Mouse (Mus musculus) MEL (cell line): ENCODE results near the gene Cyp4f16. TPM values are rescaled to one million over a fixed set of nuclear protein-coding genes. Genes with fewer than 3 reads are reported as not detected.
"Not testable (repeated sequence)": the region's sequence is repeated elsewhere in the genome, so short reads cannot be mapped to it uniquely, and the experiment has no call there.

Source experiments
- DNase-seq: peaks from one replicate; pipeline ENCODE4 v3.0.0; 2011; ENCODE audit warnings: low read depth, low spot score
- H3K27ac ChIP-seq: 2 replicates; pipeline ENCODE4 v1.5.1; 2012; ENCODE audit warnings: low read depth, mild to moderate bottlenecking, control low read depth, low read length, moderate library complexity; ENCODE audit not compliant: control insufficient read depth
- H3K27me3 ChIP-seq, 2 experiments: fragments of 150-350 bp in 1 of 2; sonication (generic) in 1 of 2; 2 replicates each; pipeline ENCODE4 v1.6.1; 2012; ENCODE audit warnings: low read length in 2 of 2, mild to moderate bottlenecking in 2 of 2, improper control_type of control experiment in 1 of 2, moderate library complexity in 1 of 2; ENCODE audit not compliant: insufficient read depth in 2 of 2, control insufficient read depth in 1 of 2
- H3K36me3 ChIP-seq, 2 experiments: 2 replicates each; pipeline ENCODE4 v1.6.1; 2012 to 2014; ENCODE audit warnings: low read length in 2 of 2, improper control_type of control experiment in 1 of 2, inconsistent platforms in 1 of 2, mild to moderate bottlenecking in 1 of 2; ENCODE audit not compliant: insufficient read depth in 2 of 2, control insufficient read depth in 1 of 2
- H3K4me1 ChIP-seq, 2 experiments: fragments of 150-350 bp in 1 of 2; sonication (generic) in 1 of 2; 2 replicates each; pipeline ENCODE4 v1.6.1; 2012; ENCODE audit warnings: low read length in 2 of 2, improper control_type of control experiment in 1 of 2, mild to moderate bottlenecking in 1 of 2; ENCODE audit not compliant: insufficient read depth in 2 of 2, control insufficient read depth in 1 of 2
- H3K4me3 ChIP-seq, 2 experiments: fragments of 150-350 bp in 1 of 2; sonication (generic) in 1 of 2; 2 replicates each; pipeline ENCODE4 v1.5.1; 2012; ENCODE audit warnings: low read depth in 2 of 2, low read length in 2 of 2, mild to moderate bottlenecking in 2 of 2, moderate library complexity in 2 of 2, control low read depth in 1 of 2, improper control_type of control experiment in 1 of 2; ENCODE audit not compliant: control insufficient read depth in 1 of 2, insufficient read depth in 1 of 2
- H3K79me2 ChIP-seq: 2 replicates; pipeline ENCODE4 v1.6.1; 2012; ENCODE audit warnings: mild to moderate bottlenecking, low read length, moderate library complexity; ENCODE audit not compliant: control insufficient read depth, poor library complexity, insufficient read depth
- H3K9ac ChIP-seq: 2 replicates; pipeline ENCODE4 v1.6.1; 2012; ENCODE audit warnings: low read depth, mild to moderate bottlenecking, control low read depth, low read length, moderate library complexity; ENCODE audit not compliant: control insufficient read depth, poor library complexity, severe bottlenecking
- H3K9me3 ChIP-seq: fragments of 150-350 bp; sonication (generic); replicated peaks from 2 replicates; pipeline ENCODE4 v1.6.1; 2012; ENCODE audit warnings: mild to moderate bottlenecking, low read length, improper control_type of control experiment, moderate library complexity; ENCODE audit not compliant: insufficient read depth
- CHD2 ChIP-seq: IDR thresholded peaks from 2 replicates; pipeline ENCODE4 v1.6.1; 2011; ENCODE audit warnings: low read length, improper control_type of control experiment
- ELF1 ChIP-seq: IDR thresholded peaks from 2 replicates; pipeline ENCODE4 v1.6.1; 2014; ENCODE audit warnings: low read depth, mild to moderate bottlenecking, inconsistent platforms, low read length, improper control_type of control experiment, moderate library complexity
- JUND ChIP-seq: IDR thresholded peaks from 2 replicates; pipeline ENCODE4 v1.6.1; 2011; ENCODE audit warnings: low read depth, mild to moderate bottlenecking, improper control_type of control experiment, low read length
- KAT2A ChIP-seq: conservative IDR thresholded peaks from 2 replicates; pipeline ENCODE4 v1.6.1; 2012; ENCODE audit warnings: low read depth, low read length, improper control_type of control experiment, inconsistent platforms
- MXI1 ChIP-seq: IDR thresholded peaks from 2 replicates; pipeline ENCODE4 v1.6.1; 2011; ENCODE audit warnings: mild to moderate bottlenecking, low read depth, low read length, improper control_type of control experiment
- NRF1 ChIP-seq: IDR thresholded peaks from 2 replicates; pipeline ENCODE4 v1.6.1; 2014; ENCODE audit warnings: low read depth, mild to moderate bottlenecking, inconsistent platforms, low read length, improper control_type of control experiment, moderate library complexity; ENCODE audit not compliant: poor library complexity, insufficient read depth, severe bottlenecking
- POLR2AphosphoS5 ChIP-seq: IDR thresholded peaks from 2 replicates; pipeline ENCODE4 v1.6.1; 2012; ENCODE audit warnings: low read depth, borderline replicate concordance, mild to moderate bottlenecking, inconsistent platforms, low read length, moderate library complexity, mixed read lengths
- RAD21 ChIP-seq: IDR thresholded peaks from 2 replicates; pipeline ENCODE4 v1.6.1; 2011; ENCODE audit warnings: mild to moderate bottlenecking, low read depth, low read length, improper control_type of control experiment
- RCOR1 ChIP-seq: IDR thresholded peaks from 2 replicates; pipeline ENCODE4 v1.6.1; 2012; ENCODE audit warnings: low read depth, mild to moderate bottlenecking, inconsistent platforms, low read length, improper control_type of control experiment
- SIN3A ChIP-seq: IDR thresholded peaks from 2 replicates; pipeline ENCODE4 v1.6.1; 2012; ENCODE audit warnings: low read length, improper control_type of control experiment, inconsistent platforms
- TAL1 ChIP-seq: IDR thresholded peaks from 2 replicates; pipeline ENCODE4 v1.6.1; 2012; ENCODE audit warnings: mild to moderate bottlenecking, inconsistent platforms, low read length, moderate library complexity, mixed read lengths
- TBP ChIP-seq: IDR thresholded peaks from 2 replicates; pipeline ENCODE4 v1.8.0; 2011; ENCODE audit warnings: low read depth, low read length, improper control_type of control experiment
- USF1 ChIP-seq: IDR thresholded peaks from 2 replicates; pipeline ENCODE4 v1.6.1; 2014; ENCODE audit warnings: low read depth, mild to moderate bottlenecking, inconsistent platforms, low read length, improper control_type of control experiment, moderate library complexity
- ZKSCAN1 ChIP-seq: IDR thresholded peaks from 2 replicates; pipeline ENCODE4 v1.6.1; 2012; ENCODE audit warnings: low read depth, mild to moderate bottlenecking, inconsistent platforms, low read length, improper control_type of control experiment, moderate library complexity
- ZMIZ1 ChIP-seq: IDR thresholded peaks from 2 replicates; pipeline ENCODE4 v1.6.1; 2012; ENCODE audit warnings: low read depth, mild to moderate bottlenecking, inconsistent platforms, low read length, improper control_type of control experiment, moderate library complexity
- polyA plus RNA-seq, 2 experiments: library from polyadenylated mRNA; stranded (reverse) in 1 of 2; unstranded in 1 of 2; fragments of >175 nt in 1 of 2; fragments of >200 nt in 1 of 2; gene quantifications; 2 replicates each; pipeline versions ENCODE4 v1.2.1 to v1.2.4; 2012; ENCODE audit warnings: low replicate concordance in 2 of 2, low read depth in 1 of 2; ENCODE audit not compliant: insufficient read length in 2 of 2, insufficient read depth in 1 of 2, missing spikeins in 1 of 2
- total RNA-seq: library from RNA; depleted of rRNA; stranded (reverse); fragments of 300-350 nt; gene quantifications from 2 replicates; pipeline ENCODE4 v1.2.3, GENCODE M21; 2012

Cyp4f16 gene
- total and polyA plus RNA-seq, 3 experiments, result 5.7 to 10.0 TPM; not detected in 1

DNA sequence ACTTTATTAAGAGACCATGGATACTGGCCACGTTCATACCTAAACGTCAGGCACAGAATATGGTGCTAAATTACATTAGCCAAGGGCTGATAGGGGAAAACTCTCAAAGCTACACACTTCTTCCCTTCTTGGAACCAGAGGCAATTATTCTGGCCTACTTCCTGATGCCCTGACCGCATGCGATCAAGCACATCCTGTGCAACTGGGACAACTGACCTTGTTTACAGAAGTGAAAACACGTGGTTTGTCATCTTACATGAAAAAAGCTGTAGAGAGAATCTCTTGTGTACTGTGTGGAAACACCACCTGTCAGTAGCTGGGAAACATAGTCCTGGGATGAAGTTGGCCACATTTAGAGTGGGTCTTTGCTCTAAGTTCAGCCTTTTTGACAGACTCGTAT is 2.3 kb upstream of the Cyp4f16 start:
- H3K79me2 ChIP-seq, result no peaks in the 10 kb centered on the region
- peaks cover 0 to 2% of the 10 kb centered on the region in 2 experiments; a peak in 2 of 4 replicates for H3K27me3 ChIP-seq
- H3K9ac ChIP-seq, result no peak overlapping the region
- H3K4me3 ChIP-seq, result no peak overlapping the region
- no peaks in the 10 kb centered on the region for H3K9me3 ChIP-seq
- no peak overlapping the region for H3K27ac ChIP-seq
- DNase-seq, result no peak
- 0 out of 4 replicates have a peak, but pooled peaks cover 0 to 8% of the 10 kb centered on the region in 2 experiments for H3K4me1 ChIP-seq
- H3K36me3 ChIP-seq, result 0 out of 4 replicates have a peak, but pooled peaks cover 0 to 2% of the 10 kb centered on the region in 2 experiments
- no peak for TF ChIP-seq TBP
- TF ChIP-seq RAD21, result no peak
- no peak for TF ChIP-seq ZKSCAN1
- TF ChIP-seq NRF1, result no peak
- TF ChIP-seq CHD2, result no peak
- no peak for TF ChIP-seq JUND
- no peak for TF ChIP-seq ELF1
- no peak for TF ChIP-seq ZMIZ1
- no peak for TF ChIP-seq MXI1
- TF ChIP-seq KAT2A, result no peak
- TF ChIP-seq RCOR1, result no peak
- TF ChIP-seq USF1, result no peak
- TF ChIP-seq, all 39 proteins: peak for 0

DNA sequence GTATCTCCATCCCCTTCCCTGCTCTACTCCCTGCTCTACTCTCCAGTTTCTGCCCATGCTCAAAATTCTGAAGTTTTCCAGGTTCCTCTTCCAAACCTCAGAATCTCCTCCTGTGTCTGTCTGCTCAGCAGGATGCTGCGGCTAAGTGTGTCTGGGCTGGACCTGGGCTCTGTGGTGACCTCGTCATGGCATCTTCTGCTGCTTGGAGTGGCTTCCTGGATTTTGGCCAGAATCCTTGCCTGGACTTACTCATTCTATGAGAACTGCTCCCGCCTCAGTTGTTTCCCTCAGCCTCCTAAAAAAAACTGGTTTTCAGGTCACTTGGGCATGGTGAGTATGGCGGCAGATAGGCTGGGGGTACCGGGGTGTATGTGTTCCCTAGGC is 501 bp downstream of the Cyp4f16 start:
- no peaks in the 10 kb centered on the region for H3K9me3 ChIP-seq
- peak overlapping the region; percentile 56 to 96 for H3K4me3 ChIP-seq
- 0 out of 4 replicates have a peak, but pooled peaks cover 0 to 8% of the 10 kb centered on the region in 2 experiments for H3K4me1 ChIP-seq
- 0 out of 4 replicates have a peak, but pooled peaks cover 0 to 2% of the 10 kb centered on the region in 2 experiments for H3K36me3 ChIP-seq
- no peaks in the 10 kb centered on the region for H3K79me2 ChIP-seq
- TF ChIP-seq KAT2A (no peak), ELF1 (no peak), SIN3A (no peak), POLR2AphosphoS5 (no peak), USF1 (no peak), TAL1 (no peak), ZMIZ1 (no peak)
- no peak for DNase-seq
- H3K27ac ChIP-seq, result no peak overlapping the region
- H3K9ac ChIP-seq, result peak overlapping the region; percentile 26; the same call in 1 of the 2 replicates
- H3K27me3 ChIP-seq, result peaks cover 0 to 2% of the 10 kb centered on the region in 2 experiments; a peak in 1 of 4 replicates

DNA sequence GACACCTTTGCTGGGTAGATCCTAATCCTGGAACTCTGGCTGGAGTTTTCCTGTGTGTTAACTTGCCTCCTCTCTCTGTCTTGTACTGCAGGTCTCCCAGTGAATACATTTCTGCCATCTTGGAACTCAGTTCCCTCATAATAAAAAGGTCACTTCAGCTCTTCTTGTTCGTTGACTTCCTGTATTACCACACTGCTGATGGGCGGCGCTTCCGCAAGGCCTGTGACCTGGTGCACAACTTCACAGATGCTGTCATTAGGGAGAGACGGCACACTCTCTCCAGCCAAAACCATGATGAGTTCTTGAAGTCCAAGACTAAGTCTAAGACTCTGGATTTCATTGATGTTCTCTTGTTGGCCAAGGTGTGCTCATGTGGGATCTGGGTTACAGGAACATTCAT is 8.4 kb downstream of the Cyp4f16 start:
- H3K36me3 ChIP-seq, H3K9me3 ChIP-seq, H3K27ac ChIP-seq, H3K4me1 ChIP-seq, H3K4me3 ChIP-seq, H3K9ac ChIP-seq, H3K79me2 ChIP-seq, H3K27me3 ChIP-seq, DNase-seq: not testable (repeated sequence)

DNA sequence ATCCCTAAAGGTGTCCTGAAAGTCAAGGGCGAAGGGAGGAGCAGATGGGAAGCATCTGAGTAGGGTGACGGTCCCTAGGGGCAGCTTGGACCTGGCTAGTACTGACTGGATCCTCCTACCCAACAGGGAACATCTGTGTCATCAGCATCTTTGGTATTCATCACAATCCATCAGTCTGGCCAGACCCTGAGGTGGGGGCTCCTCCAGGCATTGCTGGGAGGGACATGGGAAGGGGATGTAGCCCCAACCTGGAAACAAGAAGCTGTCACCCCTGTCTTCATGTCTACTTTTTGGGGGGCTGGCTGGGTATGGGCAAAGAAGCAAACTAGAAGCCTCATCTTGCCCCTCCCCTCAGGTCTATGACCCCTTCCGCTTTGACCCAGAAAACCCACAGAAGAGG is 14.0 kb downstream of the Cyp4f16 start:
- Histone ChIP-seq H3K9ac (peak overlapping the region; percentile 70), H3K4me3 (peak overlapping the region; percentile 67 to 77)
- H3K27ac ChIP-seq, result not testable (repeated sequence)

More for the DNA sequence above, 14.0 kb downstream of the Cyp4f16 start:
- not testable (repeated sequence) for DNase-seq, H3K27me3 ChIP-seq, H3K4me1 ChIP-seq, H3K36me3 ChIP-seq, H3K79me2 ChIP-seq, H3K9me3 ChIP-seq
